Mouse (Mus musculus): Measurements from ENCODE around the gene Mrgprh.

The Mrgprh gene

DNA sequence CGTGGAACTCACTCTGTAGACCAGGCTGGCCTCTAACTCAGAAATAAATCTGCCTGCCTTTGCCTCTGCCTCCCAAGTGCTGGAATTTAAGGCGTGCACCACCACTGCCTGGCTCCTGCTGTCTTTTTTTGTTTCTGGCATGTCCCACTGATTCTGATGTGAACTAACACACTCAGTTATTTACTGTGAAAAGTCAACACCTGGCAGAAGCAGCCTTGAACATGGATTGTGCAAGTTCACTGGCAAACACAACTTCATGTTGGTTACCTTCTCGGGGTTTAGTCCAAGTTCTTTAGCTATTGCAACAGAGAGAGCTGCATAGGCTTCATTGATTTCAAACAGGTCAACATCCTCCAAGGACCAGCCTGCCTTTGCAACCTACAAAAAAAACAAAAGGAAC lies 49.2 kb downstream of the Mrgprh start:
- DNase-seq = no peak

GRCm38 (mm10) chr17:12925703-12926180 lies 49.9 kb downstream of the Mrgprh start:
- DNase-seq = no peak

Data from cerebellum, adult 11 months (tissue).